Mouse (Mus musculus) c-Kit-positive CD71-negative TER-119-negative erythroid progenitor cells, embryonic 14.5 days (primary cell): ENCODE results near the gene Pex10.

Experiments used
- DNase-seq: peaks from one replicate; pipeline ENCODE4 v3.0.0-alpha.2; 2013; ENCODE audit warnings: low read depth

Pex10 gene

DNA sequence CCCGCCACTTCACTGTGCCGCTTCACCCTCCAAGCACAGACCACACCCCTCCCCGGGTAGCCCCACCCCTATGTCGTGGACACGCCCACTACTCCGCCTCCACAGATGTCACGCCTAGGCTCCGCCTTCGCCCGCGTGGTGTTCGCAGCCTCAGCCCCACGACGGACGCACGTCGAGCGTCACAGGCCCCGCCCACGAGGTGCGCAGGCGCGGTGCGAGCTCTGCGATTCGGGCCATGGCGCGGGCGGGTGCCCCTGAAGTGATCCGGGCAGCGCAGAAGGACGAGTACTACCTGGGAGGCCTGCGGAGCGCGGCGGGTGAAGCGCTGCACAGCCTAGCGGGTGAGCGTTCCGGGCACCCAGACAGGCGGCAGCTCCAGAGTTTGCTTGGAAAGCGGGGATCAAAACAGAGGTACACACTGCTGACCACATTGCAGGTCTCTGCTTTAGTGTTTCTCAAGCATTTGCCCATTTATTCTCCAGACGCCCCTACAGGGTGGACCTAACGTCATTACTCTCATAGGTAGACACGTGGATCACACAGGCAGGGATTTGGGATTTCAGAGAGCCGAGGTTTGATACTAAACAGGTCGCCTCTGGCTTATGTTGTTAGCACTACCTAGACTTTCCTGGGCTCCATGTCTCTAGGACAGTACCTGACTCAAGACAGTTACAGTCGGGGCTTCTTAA lies at the start of gene Pex10:
TSS of gene Pex10 (plus strand) at position 183 of the 689 bp plus-strand sequence.
- peak; percentile 97 for DNase-seq

DNA sequence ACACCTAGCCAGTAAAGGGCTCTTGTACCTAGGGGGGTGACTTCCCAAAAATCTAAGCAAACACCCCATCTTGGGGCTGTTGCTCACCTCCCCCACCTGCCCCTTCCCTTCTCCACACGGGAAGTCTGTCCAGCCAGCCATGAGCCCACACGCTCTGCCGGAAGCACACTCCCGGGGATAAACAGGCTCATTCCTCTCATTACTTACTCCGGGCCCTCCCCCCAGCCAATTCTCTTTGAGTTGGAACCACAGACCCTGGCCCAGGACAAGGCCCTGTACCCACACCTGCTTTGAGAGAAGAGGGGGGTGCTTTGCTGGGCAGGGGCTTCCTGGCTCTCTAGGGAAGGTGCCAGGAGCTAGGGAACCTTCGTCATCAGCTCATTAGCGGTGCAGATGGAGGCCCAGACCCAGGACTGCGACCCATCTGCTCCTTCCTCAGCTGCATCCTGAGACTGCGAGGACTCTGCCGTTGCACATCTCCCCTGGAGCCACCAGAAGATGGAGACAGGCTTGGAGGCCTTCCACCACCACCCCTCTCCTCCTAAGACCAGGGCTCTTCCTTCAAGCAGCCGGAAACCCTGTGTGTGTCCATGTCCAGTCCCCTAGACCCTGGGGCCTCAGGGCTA lies 49.5 kb upstream of the Pex10 start:
- no peak for DNase-seq

DNA sequence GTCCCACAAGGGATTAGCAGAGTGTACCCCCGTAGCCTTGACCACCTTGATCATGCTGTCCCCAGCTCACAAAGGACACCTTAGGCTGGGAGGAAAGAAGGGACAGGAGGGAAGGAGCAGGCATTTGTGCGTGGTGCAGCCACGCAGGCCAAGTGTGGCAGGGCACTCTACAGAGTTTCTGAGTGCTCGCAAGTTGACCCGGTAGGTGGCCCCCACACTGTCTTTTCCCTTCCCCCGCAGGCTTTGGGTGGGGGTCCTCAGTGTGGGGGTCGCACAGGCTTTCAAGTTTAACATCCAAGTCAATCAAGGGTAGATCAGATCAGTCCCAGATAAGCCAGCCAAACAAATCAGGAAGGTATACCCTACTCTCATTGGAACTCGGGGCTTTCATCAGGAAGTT lies 48.8 kb upstream of the Pex10 start:
- DNase-seq: no peak

- DNase-seq: peak; percentile 25
Measured at GRCm38 (mm10) chr4:155018601-155019335, 48.0 kb upstream of the Pex10 start.

- DNase-seq: no peak
Measured at GRCm38 (mm10) chr4:155019336-155019847, 47.4 kb upstream of the Pex10 start.

- DNase-seq: no peak
Measured at GRCm38 (mm10) chr4:155020141-155020540, 46.7 kb upstream of the Pex10 start.

DNA sequence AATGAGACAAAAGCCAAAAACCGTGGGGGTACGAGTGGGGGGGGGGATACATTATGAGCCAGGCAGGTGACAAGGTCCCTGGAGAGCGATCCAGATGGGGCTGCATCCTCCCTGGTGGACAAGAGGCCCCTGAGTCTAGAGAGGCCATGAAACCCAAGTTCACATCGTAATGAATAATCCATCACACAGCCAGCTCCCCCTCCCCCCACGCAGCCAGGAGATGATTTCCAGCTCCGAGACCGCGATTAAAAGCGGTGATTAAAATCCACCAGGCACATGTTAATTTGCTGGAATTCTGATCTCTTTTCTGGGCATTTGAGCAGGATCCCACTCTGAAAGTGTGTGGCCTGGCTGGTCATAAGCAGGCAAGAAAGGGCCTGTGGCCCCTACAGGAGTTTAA lies 46.0 kb upstream of the Pex10 start:
- DNase-seq: no peak

GRCm38 (mm10) chr4:155022228-155022855 lies 44.5 kb upstream of the Pex10 start:
- DNase-seq: no peak

DNA sequence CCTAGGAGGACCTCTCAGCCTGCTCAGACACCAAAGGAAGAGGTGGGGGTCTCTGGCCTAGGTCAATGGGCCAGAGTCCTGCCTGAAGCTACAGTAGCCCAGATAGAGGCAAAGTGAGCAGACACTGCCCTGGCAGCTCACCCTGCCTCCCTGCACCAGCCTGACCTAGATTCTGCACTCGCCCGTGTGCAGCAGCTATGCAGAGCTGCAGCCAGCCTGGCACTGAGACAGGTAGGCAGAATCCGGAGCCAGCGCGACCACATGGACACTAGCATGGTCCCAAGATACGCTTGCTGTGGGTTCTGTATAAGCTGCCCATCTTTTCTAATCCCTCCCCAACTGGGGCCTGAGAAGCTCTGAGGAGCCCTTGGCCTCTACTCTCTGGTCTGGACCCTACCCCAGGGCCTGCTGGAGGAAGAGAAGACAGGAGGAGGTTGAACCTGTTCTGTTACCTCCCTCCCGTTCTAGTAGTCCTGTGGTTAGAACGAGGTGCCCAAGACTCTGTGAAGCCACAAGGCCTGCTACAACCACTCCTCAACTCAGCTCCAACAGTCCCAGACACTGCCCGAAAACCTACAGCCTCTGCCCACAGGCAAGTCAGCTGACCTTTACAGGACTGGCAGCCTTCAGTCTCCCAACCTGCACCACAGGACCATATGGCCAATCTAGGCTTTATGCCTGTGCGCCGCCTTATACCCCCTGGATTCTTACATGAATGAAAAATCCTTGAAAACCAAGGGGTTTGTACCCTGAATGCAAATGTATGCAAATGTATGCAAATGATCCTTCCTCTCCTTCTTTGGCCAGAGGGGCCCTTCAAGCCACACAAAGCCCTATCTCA lies 42.4 kb upstream of the Pex10 start:
- no peak for DNase-seq

DNA sequence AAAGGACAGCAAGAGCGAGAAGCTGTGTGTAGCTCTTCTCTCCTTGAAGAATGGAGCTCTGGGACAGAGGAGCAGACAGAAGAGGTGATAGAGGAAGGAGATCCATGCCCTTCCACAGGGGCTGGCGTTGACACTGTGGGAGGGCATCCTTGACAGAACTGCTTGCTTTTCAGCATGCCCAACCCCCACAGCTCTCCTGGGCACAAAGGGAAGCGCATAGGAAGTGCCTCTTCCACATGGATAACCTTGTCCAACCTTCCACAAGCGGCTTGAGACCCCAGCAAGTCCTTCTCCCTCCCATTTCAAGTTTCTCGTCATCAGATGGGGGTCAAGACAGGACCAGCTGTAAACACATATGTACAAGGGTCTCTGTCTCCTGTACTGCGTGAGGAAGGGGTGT lies 33.7 kb upstream of the Pex10 start:
- DNase-seq: no peak

- no peak for DNase-seq
Measured at GRCm38 (mm10) chr4:155034202-155034601, 32.6 kb upstream of the Pex10 start.

GRCm38 (mm10) chr4:155034787-155035186 lies 32.0 kb upstream of the Pex10 start:
- DNase-seq: no peak

GRCm38 (mm10) chr4:155040197-155040596 lies 26.6 kb upstream of the Pex10 start:
- DNase-seq: no peak

- DNase-seq: no peak
Measured at GRCm38 (mm10) chr4:155040696-155041095, 26.1 kb upstream of the Pex10 start.

GRCm38 (mm10) chr4:155042606-155043288 lies 24.1 kb upstream of the Pex10 start:
- DNase-seq: no peak

- no peak for DNase-seq
Measured at GRCm38 (mm10) chr4:155043289-155043625, 23.6 kb upstream of the Pex10 start.

- DNase-seq: no peak
Measured at GRCm38 (mm10) chr4:155046636-155047035, 20.2 kb upstream of the Pex10 start.

DNA sequence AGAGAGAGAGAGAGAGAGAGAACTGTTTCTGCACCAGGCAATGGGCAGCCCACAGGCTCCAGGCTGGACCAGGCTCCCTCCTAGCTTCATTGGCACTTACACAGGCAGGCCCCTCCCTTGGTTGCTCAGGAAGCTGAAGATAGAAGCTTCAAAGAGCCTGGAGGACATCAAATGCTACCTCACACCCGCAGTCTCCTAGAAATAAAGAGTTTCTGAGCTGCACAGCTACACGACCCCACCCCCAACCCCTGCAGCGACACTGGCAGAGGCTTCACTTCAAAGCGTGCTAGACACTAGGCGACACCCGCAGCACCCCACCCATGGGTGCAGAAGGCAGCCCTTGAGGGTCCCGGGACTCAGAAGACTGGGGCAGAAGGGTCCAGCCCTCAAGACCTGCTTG lies 16.7 kb upstream of the Pex10 start:
- no peak for DNase-seq

DNA sequence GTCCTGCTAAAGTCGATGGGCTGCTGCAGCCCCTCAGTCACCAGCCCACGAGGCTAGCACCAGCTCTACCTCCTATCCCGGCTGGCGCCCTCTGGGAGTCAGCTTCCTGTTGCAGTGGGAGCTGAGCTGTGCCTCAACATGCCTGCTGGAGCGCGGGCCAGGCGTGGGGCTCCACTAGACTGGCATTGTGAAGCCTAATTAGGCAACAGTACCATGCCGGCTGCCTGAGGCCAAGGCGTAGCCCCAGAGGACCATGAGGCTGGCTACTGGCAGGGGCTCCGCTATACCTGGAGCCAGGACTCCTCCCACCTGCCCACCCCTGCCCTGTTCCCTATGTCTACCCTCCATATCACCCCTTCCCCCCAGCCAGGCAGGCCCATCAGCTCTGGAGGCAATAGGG lies 10.1 kb upstream of the Pex10 start, which contains the start of gene Plch2:
TSS of gene Plch2 (minus strand) at position 61 of the 400 bp plus-strand sequence.
- no peak for DNase-seq

GRCm38 (mm10) chr4:155058325-155058724 lies 8.5 kb upstream of the Pex10 start:
- DNase-seq: no peak

GRCm38 (mm10) chr4:155063895-155064294 lies 2.9 kb upstream of the Pex10 start:
- DNase-seq: no peak
